Mouse (Mus musculus): ENCODE measurements around the gene Ifitm2. TPM values are rescaled to one million over a fixed set of nuclear protein-coding genes. Genes with fewer than 3 reads are reported as not detected.

Gene Ifitm2
- polyA plus RNA-seq (2012; rRNA removed), result 279 and 436 TPM in 2 replicates

GRCm38 (mm10) chr7:140955758-140956555, at the start of gene Ifitm2, which contains the start of gene Gm45717:
Gene Ifitm2, minus strand, starts transcription at chr7:140955987.
Gene Gm45717, minus strand, starts transcription at chr7:140955937.
- no peak for DNase-seq (ENCODE audit: low read depth in 1 of 2, low spot score in 2 of 2)
- TF ChIP-seq CTCF (IDR thresholded peaks at IDR 0.05; ENCODE audit: extremely low read depth, insufficient read depth, insufficient read length, insufficient replicate concordance) (no peak), POLR2A (IDR thresholded peaks at IDR 0.05; ENCODE audit: low read depth, low read length) (no peak)
- 26% methylated on average over 11 of the region's 11 CpGs for WGBS
- Histone ChIP-seq H3K27ac (ENCODE audit: insufficient read depth, low read length) (peak within 1 kb of the TSS; percentile 66), H3K4me1 (ENCODE audit: control insufficient read depth, insufficient read depth, insufficient read length) (peaks cover 20% of the 10 kb centered on the region; the same call in 1 of the 2 replicates), H3K27me3 (ENCODE audit: control insufficient read depth, insufficient read depth, low read length) (no peaks in the 10 kb centered on the region), H3K4me3 (ENCODE audit: extremely low read depth, insufficient read depth, insufficient read length) (peak within 1 kb of the TSS; percentile 43; the same call in 1 of the 2 replicates), H3K36me3 (ENCODE audit: control insufficient read depth, insufficient read depth, low read length) (no peaks in the 10 kb centered on the region)

- Histone ChIP-seq H3K4me1 (ENCODE audit: control insufficient read depth, insufficient read depth, insufficient read length) (no peaks in the 10 kb centered on the region; the same call in 1 of the 2 replicates), H3K36me3 (ENCODE audit: control insufficient read depth, insufficient read depth, low read length) (no peaks in the 10 kb centered on the region), H3K27ac (ENCODE audit: insufficient read depth, low read length) (no peak overlapping the region), H3K27me3 (ENCODE audit: control insufficient read depth, insufficient read depth, low read length) (no peaks in the 10 kb centered on the region), H3K4me3 (ENCODE audit: extremely low read depth, insufficient read depth, insufficient read length) (no peak overlapping the region)
- 90% methylated on average over 5 of the region's 5 CpGs for WGBS
- TF ChIP-seq CTCF (IDR thresholded peaks at IDR 0.05; ENCODE audit: extremely low read depth, insufficient read depth, insufficient read length, insufficient replicate concordance) (no peak), POLR2A (IDR thresholded peaks at IDR 0.05; ENCODE audit: low read depth, low read length) (no peak)
- DNase-seq (ENCODE audit: low read depth in 1 of 2, low spot score in 2 of 2), result no peak
Measured at GRCm38 (mm10) chr7:141003248-141004010, 47.6 kb upstream of the Ifitm2 start.

GRCm38 (mm10) chr7:141000881-141001708, 45.3 kb upstream of the Ifitm2 start:
- H3K27me3 ChIP-seq (ENCODE audit: control insufficient read depth, insufficient read depth, low read length), result no peaks in the 10 kb centered on the region
- WGBS, result 80% methylated on average over 15 of the region's 15 CpGs
- no peaks in the 10 kb centered on the region for H3K4me1 ChIP-seq (ENCODE audit: control insufficient read depth, insufficient read depth, insufficient read length)
- no peak for TF ChIP-seq CTCF (IDR thresholded peaks at IDR 0.05; ENCODE audit: extremely low read depth, insufficient read depth, insufficient read length, insufficient replicate concordance)
- TF ChIP-seq POLR2A (IDR thresholded peaks at IDR 0.05; ENCODE audit: low read depth, low read length), result no peak
- H3K4me3 ChIP-seq (ENCODE audit: extremely low read depth, insufficient read depth, insufficient read length), result no peak overlapping the region
- no peak for DNase-seq (ENCODE audit: low read depth in 1 of 2, low spot score in 2 of 2)
- H3K27ac ChIP-seq (ENCODE audit: insufficient read depth, low read length), result no peak overlapping the region
- no peaks in the 10 kb centered on the region for H3K36me3 ChIP-seq (ENCODE audit: control insufficient read depth, insufficient read depth, low read length)

GRCm38 (mm10) chr7:140998853-140999700, 43.3 kb upstream of the Ifitm2 start:
- WGBS, result 32% methylated on average over 11 of the region's 11 CpGs
- DNase-seq (ENCODE audit: low read depth in 1 of 2, low spot score in 2 of 2), result no peak
- peak overlapping the region; percentile 30 for H3K27ac ChIP-seq (ENCODE audit: insufficient read depth, low read length)
- no peaks in the 10 kb centered on the region for H3K4me1 ChIP-seq (ENCODE audit: control insufficient read depth, insufficient read depth, insufficient read length)
- TF ChIP-seq CTCF (IDR thresholded peaks at IDR 0.05; ENCODE audit: extremely low read depth, insufficient read depth, insufficient read length, insufficient replicate concordance) (no peak), POLR2A (IDR thresholded peaks at IDR 0.05; ENCODE audit: low read depth, low read length) (no peak)
- H3K27me3 ChIP-seq (ENCODE audit: control insufficient read depth, insufficient read depth, low read length), result no peaks in the 10 kb centered on the region
- no peaks in the 10 kb centered on the region for H3K36me3 ChIP-seq (ENCODE audit: control insufficient read depth, insufficient read depth, low read length)
- H3K4me3 ChIP-seq (ENCODE audit: extremely low read depth, insufficient read depth, insufficient read length), result no peak overlapping the region

GRCm38 (mm10) chr7:140997817-140998216, 42.0 kb upstream of the Ifitm2 start:
- Histone ChIP-seq H3K4me1 (ENCODE audit: control insufficient read depth, insufficient read depth, insufficient read length) (no peaks in the 10 kb centered on the region), H3K27ac (ENCODE audit: insufficient read depth, low read length) (no peak overlapping the region)
- 31% methylated on average over 1 of the region's 1 CpGs for WGBS

More at GRCm38 (mm10) chr7:140997817-140998216, 42.0 kb upstream of the Ifitm2 start:
- H3K27me3 ChIP-seq (ENCODE audit: control insufficient read depth, insufficient read depth, low read length), result no peaks in the 10 kb centered on the region
- TF ChIP-seq CTCF (IDR thresholded peaks at IDR 0.05; ENCODE audit: extremely low read depth, insufficient read depth, insufficient read length, insufficient replicate concordance), result no peak
- TF ChIP-seq POLR2A (IDR thresholded peaks at IDR 0.05; ENCODE audit: low read depth, low read length), result no peak
- no peak for DNase-seq (ENCODE audit: low read depth in 1 of 2, low spot score in 2 of 2)
- no peak overlapping the region for H3K4me3 ChIP-seq (ENCODE audit: extremely low read depth, insufficient read depth, insufficient read length)
- no peaks in the 10 kb centered on the region for H3K36me3 ChIP-seq (ENCODE audit: control insufficient read depth, insufficient read depth, low read length)
